Mouse (Mus musculus) cortical plate, adult 2 months (tissue): ENCODE measurements at regions not wholly inside any gene's neighbourhood (a gene's known extent, or its start where the extent isn't known, plus 50 kb on each side); places are given as distances from the start of the nearest gene placed in this dataset.

Experiments
- H3K27ac ChIP-seq: fragments of 200-500 bp; 2 replicates; pipeline ENCODE4 v1.5.1; 2012; ENCODE audit warnings: low read length, control low read depth, inconsistent platforms; ENCODE audit not compliant: insufficient read depth
- H3K4me1 ChIP-seq: fragments of 200-500 bp; 2 replicates; pipeline ENCODE4 v1.6.1; 2011; ENCODE audit warnings: low read length; ENCODE audit not compliant: control insufficient read depth, insufficient read depth
- H3K4me3 ChIP-seq: fragments of 200-500 bp; 2 replicates; pipeline ENCODE4 v1.5.1; 2011; ENCODE audit warnings: mild to moderate bottlenecking, low read length, control low read depth; ENCODE audit not compliant: insufficient read depth
- CTCF ChIP-seq: fragments of 200-500 bp; IDR thresholded peaks from 2 replicates; pipeline ENCODE4 v1.5.1; 2011; ENCODE audit warnings: mild to moderate bottlenecking, control low read depth, low read length; ENCODE audit not compliant: insufficient read depth; ENCODE audit errors: extremely low read depth
- POLR2A ChIP-seq: fragments of 200-500 bp; IDR thresholded peaks from 2 replicates; pipeline ENCODE4 v1.6.1; 2011; ENCODE audit warnings: mild to moderate bottlenecking, low read length, control low read depth; ENCODE audit not compliant: insufficient read depth; ENCODE audit errors: extremely low read depth

GRCm38 (mm10) chr4:142500541-142500940 is 261.3 kb upstream of the Kazn start:
- TF ChIP-seq POLR2A: no peak
- TF ChIP-seq CTCF: no peak
- Histone ChIP-seq H3K4me3 (no peak overlapping the region), H3K27ac (no peak overlapping the region)

GRCm38 (mm10) chr4:142496605-142497004 is 257.4 kb upstream of the Kazn start:
- no peak overlapping the region for H3K27ac ChIP-seq
- TF ChIP-seq POLR2A (no peak), CTCF (no peak)

More at GRCm38 (mm10) chr4:142500541-142500940, 261.3 kb upstream of the Kazn start:
- H3K4me1 ChIP-seq: no peaks in the 10 kb centered on the region

GRCm38 (mm10) chr4:142492926-142493492 is 253.8 kb upstream of the Kazn start:
- H3K27ac ChIP-seq: no peak overlapping the region
- no peaks in the 10 kb centered on the region for H3K4me1 ChIP-seq
- TF ChIP-seq CTCF (no peak), POLR2A (no peak)
- H3K4me3 ChIP-seq: no peak overlapping the region

More at GRCm38 (mm10) chr4:142496605-142497004, 257.4 kb upstream of the Kazn start:
- no peak overlapping the region for H3K4me3 ChIP-seq
- H3K4me1 ChIP-seq: no peaks in the 10 kb centered on the region

GRCm38 (mm10) chr4:142485784-142486423 is 246.7 kb upstream of the Kazn start:
- H3K27ac ChIP-seq: no peak overlapping the region
- no peak overlapping the region for H3K4me3 ChIP-seq
- no peaks in the 10 kb centered on the region for H3K4me1 ChIP-seq
- TF ChIP-seq CTCF: no peak
- no peak for TF ChIP-seq POLR2A

GRCm38 (mm10) chr4:142475632-142476031 is 236.4 kb upstream of the Kazn start:
- H3K4me1 ChIP-seq: peaks cover 4% of the 10 kb centered on the region; the same call in 1 of the 2 replicates
- no peak overlapping the region for H3K27ac ChIP-seq
- TF ChIP-seq CTCF (no peak), POLR2A (no peak)
- peak overlapping the region; percentile 32 for H3K4me3 ChIP-seq

GRCm38 (mm10) chr4:142474626-142475025 is 235.4 kb upstream of the Kazn start:
- peaks cover 8% of the 10 kb centered on the region for H3K4me1 ChIP-seq
- H3K27ac ChIP-seq: no peak overlapping the region
- H3K4me3 ChIP-seq: peak overlapping the region; percentile 7; the same call in 1 of the 2 replicates
- TF ChIP-seq CTCF (no peak), POLR2A (no peak)

- Histone ChIP-seq H3K4me1 (peaks cover 8% of the 10 kb centered on the region), H3K4me3 (peak overlapping the region; percentile 7; the same call in 1 of the 2 replicates), H3K27ac (no peak overlapping the region)
- TF ChIP-seq CTCF (no peak), POLR2A (no peak)
Measured at GRCm38 (mm10) chr4:142474018-142474417, 234.8 kb upstream of the Kazn start.

GRCm38 (mm10) chr4:142473284-142473683 is 234.1 kb upstream of the Kazn start:
- no peak overlapping the region for H3K4me3 ChIP-seq
- TF ChIP-seq CTCF (no peak), POLR2A (no peak)
- peaks cover 8% of the 10 kb centered on the region for H3K4me1 ChIP-seq
- no peak overlapping the region for H3K27ac ChIP-seq

GRCm38 (mm10) chr4:142472332-142472731 is 233.1 kb upstream of the Kazn start:
- H3K4me3 ChIP-seq: no peak overlapping the region
- peaks cover 8% of the 10 kb centered on the region for H3K4me1 ChIP-seq
- H3K27ac ChIP-seq: no peak overlapping the region
- TF ChIP-seq CTCF: no peak

GRCm38 (mm10) chr4:142470784-142471183 is 231.6 kb upstream of the Kazn start:
- Histone ChIP-seq H3K4me3 (no peak overlapping the region), H3K27ac (no peak overlapping the region), H3K4me1 (peaks cover 8% of the 10 kb centered on the region)
- TF ChIP-seq CTCF: no peak
- no peak for TF ChIP-seq POLR2A

GRCm38 (mm10) chr4:142467920-142468319 is 228.7 kb upstream of the Kazn start:
- Histone ChIP-seq H3K4me1 (peaks cover 6% of the 10 kb centered on the region), H3K4me3 (no peak overlapping the region), H3K27ac (no peak overlapping the region)
- TF ChIP-seq POLR2A: no peak
- TF ChIP-seq CTCF: no peak
